Mouse (Mus musculus) right cerebral cortex, adult 18-20 months (tissue): ENCODE measurements around the gene Hif1an.

ENCODE experiments used
- DNase-seq: peaks from one replicate; pipeline ENCODE4 v3.0.0; 2022; ENCODE audit warnings: mixed read lengths

Gene Hif1an

DNA sequence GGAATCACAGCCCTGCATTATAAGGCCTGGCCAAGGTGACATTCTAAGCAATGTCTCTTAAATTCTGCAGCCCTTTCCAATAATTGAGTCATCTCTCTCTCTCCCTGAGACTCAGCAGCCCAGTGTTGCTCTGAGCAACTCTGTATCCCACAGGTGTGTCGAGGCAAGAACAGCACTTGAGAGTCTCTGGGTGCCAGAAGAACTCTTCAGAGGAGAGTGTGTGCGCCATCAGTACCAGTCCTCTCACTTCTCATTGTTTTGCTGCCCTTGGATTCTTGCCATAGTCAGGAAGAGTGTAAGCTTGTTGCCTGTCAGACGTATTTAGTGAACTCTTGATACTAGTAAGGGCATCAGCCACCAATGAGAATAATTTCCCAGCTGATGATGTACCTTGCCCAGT is 5.1 kb downstream of the Hif1an start:
- no peak for DNase-seq

DNA sequence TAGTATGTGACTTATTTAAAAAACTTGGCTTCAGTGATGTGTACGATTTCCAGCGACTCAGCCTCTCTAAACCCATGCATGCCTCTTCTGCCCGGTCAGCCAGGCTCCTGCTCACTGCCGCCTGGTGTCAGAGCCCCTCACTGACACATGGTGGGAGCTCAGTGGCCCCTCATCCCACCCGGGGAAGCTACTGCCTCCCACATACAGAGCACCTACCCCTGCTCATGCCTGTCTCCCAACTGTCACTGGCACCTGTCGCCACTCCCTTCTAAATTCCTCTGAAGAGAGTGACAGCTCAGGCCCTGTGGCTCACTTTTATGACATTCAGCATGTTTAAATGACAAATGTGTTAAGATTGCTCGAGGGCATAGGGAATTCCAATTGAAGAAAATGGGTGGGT is 13.6 kb downstream of the Hif1an start:
- no peak for DNase-seq

DNA sequence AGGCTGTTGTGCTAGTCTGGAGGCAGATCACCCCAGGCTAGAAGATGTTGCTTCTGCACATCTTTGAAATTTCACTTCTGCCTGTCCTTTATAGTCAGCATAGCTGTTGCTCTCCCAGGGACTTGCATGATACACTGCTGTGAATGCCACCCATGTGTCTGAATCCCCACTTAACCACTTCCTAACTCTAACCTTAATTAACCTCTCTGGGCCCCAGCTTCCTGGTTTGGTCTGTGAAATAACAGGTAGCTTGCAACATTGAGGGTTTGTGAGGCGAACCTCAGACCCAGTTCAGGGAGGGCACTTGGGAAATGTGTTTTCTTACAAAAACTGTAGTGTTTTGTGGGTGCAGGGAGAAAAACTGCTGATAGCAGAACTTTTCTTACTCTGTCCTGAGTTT is 15.4 kb downstream of the Hif1an start:
- DNase-seq = no peak

DNA sequence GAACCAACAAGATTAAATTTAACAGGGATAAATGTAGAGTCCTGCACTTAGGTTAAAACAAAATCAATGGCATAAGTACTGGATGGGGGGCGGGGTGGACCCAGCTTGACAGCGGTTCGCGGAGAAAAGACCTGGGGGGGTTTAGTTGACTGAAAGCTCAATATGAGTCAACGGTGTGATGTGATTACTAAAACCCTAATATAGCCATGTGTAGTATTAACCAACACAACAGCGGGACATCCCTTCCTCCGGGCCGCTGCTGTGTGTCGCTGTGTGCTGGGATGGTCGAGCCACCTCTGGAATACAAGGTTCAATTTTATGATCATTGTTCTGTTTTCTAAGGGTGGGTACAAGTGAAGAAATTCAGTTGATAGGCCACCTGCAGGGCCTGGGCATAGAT is 19.5 kb downstream of the Hif1an start:
- DNase-seq = no peak

DNA sequence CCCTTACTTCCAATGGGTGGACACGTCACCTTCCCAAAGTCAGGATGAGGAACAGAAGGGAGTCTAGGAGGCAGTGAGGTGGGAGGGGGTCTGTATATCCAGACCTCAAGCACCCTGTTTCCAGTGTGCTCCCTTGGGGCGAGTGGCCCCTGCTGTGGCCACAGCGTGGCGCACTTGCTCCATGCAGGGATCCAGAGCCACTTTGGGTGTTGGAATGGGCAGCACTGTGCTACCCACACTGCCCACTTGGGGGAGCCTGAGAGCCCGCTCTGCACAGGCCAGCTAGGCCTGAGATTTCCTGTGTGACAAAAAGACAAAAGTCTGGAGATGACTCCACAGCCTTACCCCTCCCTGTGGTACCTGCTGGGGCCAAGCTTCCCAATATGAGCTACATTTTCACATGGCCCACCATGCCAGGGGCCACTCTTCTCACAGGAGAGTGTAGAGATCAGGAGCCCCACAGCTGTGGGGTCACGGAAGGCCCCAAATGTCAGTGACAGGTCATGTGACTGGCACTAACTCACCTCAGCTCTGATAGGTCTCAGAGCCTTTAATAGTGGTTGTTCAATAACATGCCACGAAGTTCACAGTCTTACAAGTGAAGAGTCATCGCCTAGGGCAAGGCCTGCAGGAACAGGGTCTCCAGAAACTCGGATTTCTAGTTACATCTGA is 20.1 kb downstream of the Hif1an start:
- peak; percentile 90 for DNase-seq

DNA sequence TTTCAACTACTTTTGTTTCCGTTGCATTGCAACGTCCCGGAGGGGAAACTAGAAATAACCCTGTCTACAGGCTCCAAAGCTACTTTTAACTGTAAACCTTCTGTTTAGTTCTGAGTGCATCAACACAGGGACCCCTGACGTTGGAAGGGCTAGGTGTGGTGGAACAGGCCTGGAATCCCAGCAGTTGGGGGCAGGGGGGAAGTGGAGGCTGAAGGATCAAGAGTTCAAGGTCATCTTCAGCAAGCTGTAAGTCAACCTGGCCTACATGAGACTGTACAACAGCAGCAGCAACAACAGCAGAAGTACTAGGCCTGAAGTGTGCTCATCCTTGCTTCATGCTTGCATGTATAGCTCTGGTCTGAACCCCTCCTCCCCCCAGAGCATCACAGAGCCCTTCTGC is 25.4 kb downstream of the Hif1an start:
- DNase-seq = no peak

DNA sequence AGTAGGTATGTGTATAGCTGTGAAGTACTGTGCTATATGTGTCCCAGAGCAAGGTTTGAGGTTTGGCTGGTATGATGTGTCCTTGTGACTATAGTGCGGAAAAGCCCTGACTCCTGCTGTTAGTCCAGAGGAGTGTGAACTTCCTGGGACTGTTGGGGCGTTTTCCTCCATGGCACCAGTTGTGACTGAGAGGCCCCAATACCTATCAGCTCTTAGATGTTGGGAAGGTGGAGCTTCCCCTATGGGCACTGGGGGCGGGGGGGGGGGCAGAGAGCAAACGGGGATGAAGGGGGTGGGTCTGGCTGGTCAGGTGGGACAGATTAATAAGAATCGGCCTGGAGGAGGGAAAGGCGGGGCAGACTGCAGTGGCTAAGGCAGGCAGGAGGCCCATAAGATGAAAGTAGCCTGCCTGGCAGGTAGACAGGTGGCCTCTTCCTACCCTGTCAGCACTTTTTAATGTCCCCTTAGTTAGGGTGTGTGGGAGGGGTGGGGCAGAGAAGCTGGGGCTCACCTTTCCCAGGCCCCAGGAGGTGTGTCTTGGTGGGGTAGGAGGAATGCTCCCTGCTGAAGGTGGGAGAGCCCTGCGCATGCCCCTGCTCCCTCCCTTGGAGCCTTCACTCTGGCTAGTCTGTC is 27.1 kb downstream of the Hif1an start:
- no peak for DNase-seq

DNA sequence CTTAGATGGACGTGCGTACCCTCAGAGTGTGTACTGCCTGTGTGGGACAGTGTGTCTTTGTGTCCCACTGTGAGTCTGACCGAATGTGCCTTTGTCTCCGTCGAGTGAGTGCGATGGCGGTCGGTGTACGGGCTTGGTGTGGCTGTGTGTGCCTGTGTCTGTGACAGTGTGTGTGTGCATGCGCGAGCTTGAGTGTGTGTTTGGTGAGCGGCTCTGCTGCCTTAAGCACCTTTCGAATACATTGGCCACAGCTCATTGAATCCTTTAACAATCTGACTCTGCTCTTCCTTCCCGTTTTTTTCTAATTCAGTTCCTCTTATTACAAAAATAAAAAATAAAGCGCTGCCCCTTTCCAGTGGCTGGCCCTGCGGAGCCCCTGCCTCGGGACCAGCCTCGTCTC is 28.3 kb downstream of the Hif1an start:
- DNase-seq = no peak

DNA sequence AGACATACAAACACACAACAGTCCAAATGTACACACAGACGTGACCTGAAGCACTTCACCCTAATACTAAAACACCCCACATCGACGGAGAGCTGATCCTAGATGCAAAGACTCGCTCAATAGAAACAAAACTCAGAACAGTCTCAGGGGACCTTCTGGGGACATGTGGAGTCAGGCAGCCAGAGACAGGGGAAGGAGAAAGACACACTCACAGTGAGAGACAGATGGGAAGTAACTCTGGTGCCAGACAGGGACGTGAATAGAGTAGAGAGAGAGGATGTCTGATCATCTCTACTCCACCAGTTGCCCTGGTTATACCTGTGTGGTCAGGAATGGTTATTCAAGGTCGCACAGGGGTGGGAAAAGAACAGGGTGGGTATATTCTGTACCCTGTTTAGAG is 29.0 kb downstream of the Hif1an start:
- DNase-seq = no peak

DNA sequence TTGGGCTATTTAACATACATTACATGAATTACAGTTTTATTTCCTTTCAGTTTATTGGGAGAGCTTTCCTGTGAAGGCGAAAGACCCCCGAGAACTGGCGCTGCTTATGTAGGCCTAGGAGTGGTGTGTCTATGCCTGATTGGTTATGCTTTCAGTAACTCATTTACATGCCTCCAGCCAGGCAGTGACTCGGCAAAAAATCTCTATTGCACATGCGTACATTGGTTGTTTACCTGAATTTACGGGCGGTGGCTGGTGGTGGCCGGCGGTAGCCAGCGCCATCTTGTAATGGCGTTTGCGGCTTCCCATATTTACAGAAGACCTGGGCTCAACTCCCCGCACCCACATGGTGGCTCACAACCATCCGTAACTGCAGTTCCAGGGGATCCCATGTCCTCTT is 31.5 kb downstream of the Hif1an start:
- no peak for DNase-seq

DNA sequence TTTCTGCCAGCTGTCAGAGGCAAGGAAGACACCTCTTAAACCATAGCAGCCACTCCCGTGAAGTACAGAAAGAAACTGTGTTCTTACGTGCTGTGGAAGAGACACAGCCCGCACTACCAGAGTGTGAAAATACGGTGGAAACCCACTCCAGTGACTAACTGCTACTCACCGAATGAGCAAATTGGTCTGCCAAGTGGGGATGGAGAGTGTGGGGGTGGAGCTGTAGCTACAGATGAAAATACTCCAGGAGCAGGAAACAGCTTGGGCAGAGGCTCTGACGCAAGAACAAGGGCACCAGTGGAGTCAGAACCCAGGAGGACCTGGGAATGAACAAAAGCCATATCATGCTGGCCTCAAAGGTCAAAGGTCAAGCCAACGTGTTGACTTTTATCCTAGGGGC is 55.5 kb downstream of the Hif1an start:
- DNase-seq = peak; percentile 86
